Mouse (Mus musculus) layer of hippocampus, adult 9-11 months (tissue): ENCODE results near the gene Traf5.

Experiments used
- DNase-seq: peaks from one replicate; pipeline ENCODE4 v3.0.0; 2022

The Traf5 gene

GRCm38 (mm10) chr1:192090689-192091567 lies 1.4 kb downstream of the Traf5 start:
- no peak for DNase-seq

- DNase-seq: no peak
Observed at GRCm38 (mm10) chr1:192090281-192090680, 2.1 kb downstream of the Traf5 start.

GRCm38 (mm10) chr1:192089208-192090166 lies 2.9 kb downstream of the Traf5 start:
- no peak for DNase-seq

- no peak for DNase-seq
Observed at GRCm38 (mm10) chr1:192088011-192088410, 4.3 kb downstream of the Traf5 start.

- DNase-seq: no peak
Observed at GRCm38 (mm10) chr1:192087098-192087497, 5.3 kb downstream of the Traf5 start.

GRCm38 (mm10) chr1:192086279-192087037 lies 5.9 kb downstream of the Traf5 start:
- no peak for DNase-seq

GRCm38 (mm10) chr1:192085218-192085617 lies 7.1 kb downstream of the Traf5 start:
- no peak for DNase-seq

- DNase-seq: no peak
Observed at GRCm38 (mm10) chr1:192082646-192083045, 9.7 kb downstream of the Traf5 start.

GRCm38 (mm10) chr1:192081129-192081528 lies 11.2 kb downstream of the Traf5 start:
- DNase-seq: no peak

- no peak for DNase-seq
Observed at GRCm38 (mm10) chr1:192079121-192079520, 13.2 kb downstream of the Traf5 start.

- peak; percentile 80 for DNase-seq
Observed at GRCm38 (mm10) chr1:192078406-192078805, 14.0 kb downstream of the Traf5 start.

GRCm38 (mm10) chr1:192076796-192077535 lies 15.4 kb downstream of the Traf5 start:
- DNase-seq: peak; percentile 42

GRCm38 (mm10) chr1:192076101-192076500 lies 16.3 kb downstream of the Traf5 start:
- no peak for DNase-seq

- DNase-seq: no peak
Observed at GRCm38 (mm10) chr1:192074824-192075223, 17.5 kb downstream of the Traf5 start.

GRCm38 (mm10) chr1:192072426-192072825 lies 19.9 kb downstream of the Traf5 start:
- no peak for DNase-seq

GRCm38 (mm10) chr1:192070618-192071051 lies 21.7 kb downstream of the Traf5 start:
- DNase-seq: no peak

- DNase-seq: no peak
Observed at GRCm38 (mm10) chr1:192069971-192070591, 22.3 kb downstream of the Traf5 start.

- no peak for DNase-seq
Observed at GRCm38 (mm10) chr1:192068188-192068587, 24.2 kb downstream of the Traf5 start.

- DNase-seq: no peak
Observed at GRCm38 (mm10) chr1:192066956-192067355, 25.4 kb downstream of the Traf5 start.

- DNase-seq: no peak
Observed at GRCm38 (mm10) chr1:192063209-192063946, 29.0 kb downstream of the Traf5 start.

- no peak for DNase-seq
Observed at GRCm38 (mm10) chr1:192062682-192063081, 29.7 kb downstream of the Traf5 start.
